Mouse (Mus musculus): ENCODE measurements at regions not wholly inside any gene's neighbourhood (a gene's known extent, or its start where the extent isn't known, plus 50 kb on each side); places are given as distances from the start of the nearest gene placed in this dataset.

DNA sequence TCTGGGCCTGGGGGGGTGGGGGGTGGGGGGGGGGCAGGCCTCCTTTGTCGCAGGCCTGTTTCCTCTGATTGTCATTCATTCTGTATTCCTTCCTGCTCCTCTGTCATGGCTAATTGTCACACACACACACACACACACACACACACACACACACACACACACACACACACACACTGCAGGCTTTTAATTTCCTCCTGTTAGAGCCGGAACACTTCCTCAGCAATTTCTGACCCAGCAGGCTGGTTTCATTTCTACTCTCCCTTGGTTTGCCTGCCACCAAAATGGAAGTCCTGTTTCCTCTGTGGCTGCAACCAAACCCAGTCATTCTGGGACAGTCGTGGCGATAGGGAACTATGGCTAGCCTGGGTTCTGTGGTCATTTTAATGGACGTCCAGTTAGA, 61.8 kb upstream of the Arhgap29 start:
- H3K4me2 ChIP-seq (replicated peaks; ENCODE audit: low read depth, low read length), result peak overlapping the region; percentile 37; the same call in 1 of the 2 replicates
- H3K36me3 ChIP-seq (ENCODE audit: insufficient read depth, low read length), result no peaks in the 10 kb centered on the region
- WGBS, result 27% methylated on average over 5 of the region's 5 CpGs
- no peak overlapping the region for H3K9ac ChIP-seq (replicated peaks; ENCODE audit: low read depth)
- H3K4me3 ChIP-seq (ENCODE audit: low read depth, low read length), result no peak overlapping the region
- ATAC-seq (peak; percentile 29), DNase-seq (ENCODE audit: low spot score) (peak; percentile 53)
- H3K27ac ChIP-seq (ENCODE audit: low read length), result peak overlapping the region; percentile 52; the same call in 1 of the 2 replicates
- TF ChIP-seq CTCF (IDR thresholded peaks at IDR 0.05) (no peak), EP300 (IDR thresholded peaks at IDR 0.05) (peak; percentile 54)
- no peaks in the 10 kb centered on the region for H3K4me1 ChIP-seq (ENCODE audit: insufficient read depth, low read depth, low read length)
- H3K9me3 ChIP-seq (ENCODE audit: low read length), result no peaks in the 10 kb centered on the region
- H3K27me3 ChIP-seq (replicated peaks; ENCODE audit: insufficient read depth, low read length), result no peaks in the 10 kb centered on the region

DNA sequence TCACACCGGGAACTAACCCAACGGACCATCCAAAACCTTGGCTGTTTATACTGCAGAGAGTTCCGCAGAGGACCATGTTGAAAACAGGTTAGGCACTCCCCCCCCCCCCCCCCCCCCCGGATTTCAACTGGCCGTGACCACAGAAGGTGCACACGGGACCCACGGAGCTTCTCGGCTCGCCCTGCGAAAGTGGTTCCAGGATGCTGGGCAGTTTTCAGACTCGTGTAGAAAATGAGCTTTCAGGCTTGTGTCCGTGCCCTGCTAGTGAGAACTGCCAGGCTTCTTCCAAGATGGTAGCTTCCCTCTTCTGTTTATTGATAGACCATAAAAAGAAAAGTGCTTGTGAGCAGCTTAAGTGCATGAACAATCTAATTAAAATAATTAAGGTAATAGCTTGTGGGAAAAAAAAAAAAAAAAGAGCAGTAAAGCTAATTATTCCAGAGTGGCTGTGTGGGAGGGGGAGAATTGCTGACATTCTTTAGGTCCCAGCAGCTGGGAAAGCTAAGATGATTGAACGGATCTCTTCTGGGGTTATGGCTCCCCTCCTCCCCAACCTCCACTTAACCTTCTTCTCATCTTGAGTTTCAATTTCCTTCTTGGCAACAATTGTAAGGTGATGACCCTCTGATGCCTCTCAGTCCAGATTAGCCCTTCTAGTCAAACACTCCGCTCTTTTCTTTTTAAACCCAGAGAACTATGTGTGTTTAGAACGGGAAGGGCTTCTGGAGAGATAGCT, 65.3 kb upstream of the Arhgap29 start:
- Histone ChIP-seq H3K4me2 (replicated peaks; ENCODE audit: low read depth, low read length) (peak overlapping the region; percentile 41), H3K4me1 (ENCODE audit: insufficient read depth, low read depth, low read length) (no peaks in the 10 kb centered on the region), H3K36me3 (ENCODE audit: insufficient read depth, low read length) (no peaks in the 10 kb centered on the region), H3K4me3 (ENCODE audit: low read depth, low read length) (no peak overlapping the region), H3K9me3 (ENCODE audit: low read length) (no peaks in the 10 kb centered on the region), H3K27ac (ENCODE audit: low read length) (no peak overlapping the region), H3K9ac (replicated peaks; ENCODE audit: low read depth) (no peak overlapping the region), H3K27me3 (replicated peaks; ENCODE audit: insufficient read depth, low read length) (no peaks in the 10 kb centered on the region)
- 21% methylated on average over 15 of the region's 15 CpGs for WGBS
- TF ChIP-seq CTCF (IDR thresholded peaks at IDR 0.05) (no peak), EP300 (IDR thresholded peaks at IDR 0.05) (no peak)
- no peak for ATAC-seq
- DNase-seq (ENCODE audit: low spot score), result peak; percentile 29

DNA sequence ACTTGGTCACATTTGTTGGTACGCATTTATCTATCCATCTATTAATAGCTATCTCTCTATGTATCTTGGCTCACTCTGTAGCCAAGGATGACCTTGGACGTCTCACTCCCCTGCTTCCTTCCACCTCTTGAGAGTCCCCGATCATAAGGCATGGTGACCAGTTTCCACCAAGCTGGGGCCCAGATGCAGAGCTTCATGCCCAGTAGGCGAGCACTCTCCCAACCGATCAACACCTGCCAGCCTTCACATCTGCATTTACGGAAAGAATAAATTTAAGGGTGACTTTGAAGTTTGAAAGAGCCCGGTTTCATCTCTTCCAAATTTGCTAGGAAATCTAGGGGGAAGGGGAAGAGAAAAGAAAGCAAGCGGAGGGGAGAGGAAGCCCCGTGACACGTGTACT, 66.0 kb upstream of the Arhgap29 start:
- H3K27ac ChIP-seq (ENCODE audit: low read length), result peak overlapping the region; percentile 69
- WGBS, result 37% methylated on average over 10 of the region's 10 CpGs
- no peaks in the 10 kb centered on the region for H3K9me3 ChIP-seq (ENCODE audit: low read length)
- H3K4me3 ChIP-seq (ENCODE audit: low read depth, low read length), result 0 out of 2 replicates have a peak overlapping the region, but pooled peaks have one; percentile 8
- H3K4me2 ChIP-seq (replicated peaks; ENCODE audit: low read depth, low read length), result peak overlapping the region; percentile 41
- no peak for DNase-seq (ENCODE audit: low spot score)
- no peaks in the 10 kb centered on the region for H3K36me3 ChIP-seq (ENCODE audit: insufficient read depth, low read length)
- ATAC-seq, result peak; percentile 14
- TF ChIP-seq EP300 (IDR thresholded peaks at IDR 0.05), result no peak
- no peak for TF ChIP-seq CTCF (IDR thresholded peaks at IDR 0.05)
- H3K27me3 ChIP-seq (replicated peaks; ENCODE audit: insufficient read depth, low read length), result no peaks in the 10 kb centered on the region
- H3K4me1 ChIP-seq (ENCODE audit: insufficient read depth, low read depth, low read length), result no peaks in the 10 kb centered on the region
- no peak overlapping the region for H3K9ac ChIP-seq (replicated peaks; ENCODE audit: low read depth)

DNA sequence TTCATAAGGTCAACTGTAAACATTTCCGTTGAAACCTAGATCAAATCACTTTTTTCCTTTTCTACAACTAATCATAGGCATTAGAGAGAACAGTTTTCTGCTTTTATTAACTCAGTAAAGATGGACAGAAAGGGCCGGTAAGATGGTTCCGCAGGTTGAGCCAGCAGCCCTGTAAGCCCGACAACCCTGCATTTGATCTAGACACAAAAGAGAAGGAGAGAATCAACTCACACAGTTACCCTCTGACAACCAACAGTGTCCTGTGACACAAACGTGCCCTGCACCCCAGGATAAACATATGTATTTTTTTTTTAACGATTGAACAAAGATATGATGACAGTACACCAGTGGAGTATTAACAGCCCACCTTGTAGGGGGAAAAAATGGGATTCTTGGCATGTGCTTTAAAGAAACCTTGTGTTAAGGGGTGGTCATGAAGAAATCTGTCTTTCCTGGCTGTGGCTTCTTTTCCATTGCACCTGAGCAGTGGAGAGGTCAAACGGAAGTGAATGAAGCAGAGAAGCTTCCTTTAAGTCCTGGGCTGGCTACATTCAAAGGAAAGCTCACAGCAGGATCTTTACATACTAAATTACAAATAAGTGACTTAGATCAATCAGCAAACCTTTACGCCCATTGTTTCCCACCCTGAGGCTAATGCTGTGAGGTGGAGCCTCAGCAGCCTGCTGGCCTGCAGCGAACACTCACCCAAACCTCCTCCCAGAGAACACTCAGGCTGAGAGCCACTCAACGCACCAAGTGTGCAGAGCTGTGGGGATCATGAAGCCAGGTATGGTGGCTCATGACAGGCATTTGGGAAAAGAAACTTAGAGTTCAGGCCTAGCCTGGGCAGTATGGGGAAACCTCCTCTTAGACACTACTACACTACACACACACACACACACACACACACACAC, 66.8 kb upstream of the Arhgap29 start:
- H3K9ac ChIP-seq (replicated peaks; ENCODE audit: low read depth), result no peak overlapping the region

DNA sequence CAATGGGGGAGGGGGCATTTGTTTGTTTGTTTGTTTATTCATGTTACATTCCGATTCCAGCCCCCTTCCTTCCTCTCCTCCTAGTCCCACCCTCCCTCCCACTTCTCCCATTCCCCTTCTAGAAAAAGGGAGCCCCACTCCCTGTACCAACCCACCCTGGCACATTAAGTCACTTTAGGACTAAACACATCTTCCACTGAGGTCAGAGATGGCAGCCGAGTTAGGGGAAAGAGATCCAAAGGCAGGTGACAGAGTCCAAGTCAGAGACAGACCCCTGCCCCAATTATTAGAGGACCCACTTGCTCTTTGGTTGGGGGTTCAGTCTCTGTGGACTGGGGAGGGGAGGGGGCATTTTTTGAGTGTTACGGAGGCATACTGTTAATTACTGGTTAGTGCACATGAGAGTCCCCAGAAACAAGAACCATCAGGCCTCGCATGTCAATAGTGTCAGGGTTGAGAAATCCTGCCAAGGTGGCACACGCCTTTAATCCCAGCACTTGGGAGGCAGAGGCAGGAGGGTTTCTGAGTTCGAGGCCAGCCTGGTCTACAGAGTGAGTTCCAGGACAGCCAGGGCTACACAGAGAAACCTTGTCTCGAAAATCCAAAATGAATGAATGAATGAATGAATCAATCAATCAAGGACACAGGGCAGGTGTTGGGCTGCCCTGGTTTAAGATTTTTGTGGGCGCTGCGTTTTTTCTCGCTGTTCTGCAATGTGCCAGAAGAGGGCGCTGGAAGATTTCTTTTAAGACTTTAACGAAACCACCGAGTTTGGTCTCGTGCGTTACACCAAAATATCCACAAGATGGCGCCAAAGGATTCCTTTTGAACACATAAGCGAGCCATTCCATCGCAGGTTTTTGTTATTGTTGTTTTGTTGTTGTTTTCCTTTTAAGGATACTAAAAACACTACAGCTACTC, 67.8 kb upstream of the Arhgap29 start:
- Histone ChIP-seq H3K27me3 (replicated peaks; ENCODE audit: insufficient read depth, low read length) (no peaks in the 10 kb centered on the region), H3K27ac (ENCODE audit: low read length) (no peak overlapping the region), H3K9ac (replicated peaks; ENCODE audit: low read depth) (no peak overlapping the region), H3K36me3 (ENCODE audit: insufficient read depth, low read length) (no peaks in the 10 kb centered on the region), H3K4me3 (ENCODE audit: low read depth, low read length) (no peak overlapping the region), H3K4me1 (ENCODE audit: insufficient read depth, low read depth, low read length) (no peaks in the 10 kb centered on the region), H3K9me3 (ENCODE audit: low read length) (no peaks in the 10 kb centered on the region), H3K4me2 (replicated peaks; ENCODE audit: low read depth, low read length) (0 out of 2 replicates have a peak overlapping the region, but pooled peaks have one; percentile 5)
- ATAC-seq, result peak; percentile 17; the same call in 1 of the 2 replicates
- DNase-seq (ENCODE audit: low spot score), result peak; percentile 90
- TF ChIP-seq CTCF (IDR thresholded peaks at IDR 0.05) (peak; percentile 91), EP300 (IDR thresholded peaks at IDR 0.05) (peak; percentile 70)
- WGBS, result 20% methylated on average over 18 of the region's 18 CpGs

More for the DNA sequence above, 66.8 kb upstream of the Arhgap29 start:
- Histone ChIP-seq H3K27ac (ENCODE audit: low read length) (peak overlapping the region; percentile 69), H3K9me3 (ENCODE audit: low read length) (no peaks in the 10 kb centered on the region), H3K4me1 (ENCODE audit: insufficient read depth, low read depth, low read length) (no peaks in the 10 kb centered on the region), H3K27me3 (replicated peaks; ENCODE audit: insufficient read depth, low read length) (no peaks in the 10 kb centered on the region), H3K36me3 (ENCODE audit: insufficient read depth, low read length) (no peaks in the 10 kb centered on the region), H3K4me3 (ENCODE audit: low read depth, low read length) (no peak overlapping the region), H3K4me2 (replicated peaks; ENCODE audit: low read depth, low read length) (0 out of 2 replicates have a peak overlapping the region, but pooled peaks have one; percentile 41)
- peak; percentile 28; the same call in 1 of the 2 replicates for TF ChIP-seq CTCF (IDR thresholded peaks at IDR 0.05)
- TF ChIP-seq EP300 (IDR thresholded peaks at IDR 0.05), result no peak; the same call in none of the 2 replicates
- 12% methylated on average over 10 of the region's 10 CpGs for WGBS
- ATAC-seq (peak; percentile 86), DNase-seq (ENCODE audit: low spot score) (peak; percentile 79)
